Mouse (Mus musculus): ENCODE results near the gene Rela.
"Not testable (repeated sequence)": the region's sequence is repeated elsewhere in the genome, so short reads cannot be mapped to it uniquely, and the experiment has no call there.

Gene Rela

DNA sequence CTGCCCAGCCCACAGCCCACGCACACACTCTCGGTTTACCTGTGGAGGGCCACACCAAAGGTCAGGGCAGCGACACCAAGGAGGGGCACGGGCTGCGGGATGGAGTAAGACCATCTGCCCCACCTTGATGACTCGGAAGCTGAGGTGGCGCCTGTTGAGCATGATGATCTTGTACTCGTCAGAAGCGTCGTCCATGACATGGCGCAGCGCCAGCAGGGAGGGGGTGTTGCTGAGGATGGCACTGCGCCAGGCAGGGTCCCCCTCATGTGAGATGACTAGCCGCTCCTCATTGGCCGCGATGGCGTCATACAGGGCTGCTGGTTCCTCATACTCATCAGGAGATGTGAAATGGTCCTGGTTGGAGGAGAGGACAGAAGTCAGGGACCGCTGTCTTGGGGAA is 29.1 kb downstream of the Rela start:
- no peak for DNase-seq

DNA sequence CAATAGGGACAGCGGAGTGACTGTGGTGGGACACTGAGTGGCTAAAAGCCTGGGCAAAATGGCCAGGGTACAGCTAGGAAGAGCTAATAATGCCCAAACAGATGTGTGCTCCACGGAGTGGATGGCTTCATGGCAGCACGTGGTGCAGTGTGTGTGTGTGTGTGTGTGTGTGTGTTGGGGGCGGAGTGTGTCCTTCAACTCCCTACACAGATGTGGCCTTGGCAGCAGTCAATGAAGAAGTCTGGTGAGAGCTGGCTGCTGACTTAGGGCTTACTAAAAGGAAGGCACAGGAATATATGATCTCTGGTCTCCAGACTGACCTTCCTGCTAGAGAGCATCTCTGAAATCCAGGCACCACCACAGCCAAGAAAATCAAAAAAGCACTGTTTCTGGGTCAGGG is 31.1 kb downstream of the Rela start:
- no peak for DNase-seq

DNA sequence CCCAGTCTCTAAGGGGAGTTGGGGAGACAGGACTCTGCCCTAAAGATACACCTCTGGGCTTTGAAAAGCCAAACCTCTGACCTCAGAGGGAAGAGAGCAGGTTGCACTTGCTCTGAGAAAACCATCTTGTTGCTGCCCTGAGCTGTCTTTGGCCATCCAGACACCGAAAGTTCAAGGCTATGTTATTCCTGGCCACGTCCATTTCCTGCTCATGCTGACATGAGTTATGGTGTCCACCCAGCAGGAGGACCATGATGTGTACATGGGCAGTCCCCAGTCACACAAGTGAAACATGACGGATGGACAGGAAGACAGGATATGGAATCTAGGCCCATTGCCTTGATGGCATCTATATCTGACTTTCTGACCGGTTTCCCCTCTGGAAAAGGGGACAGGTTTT is 43.1 kb downstream of the Rela start:
- peak; percentile 41 to 68 for DNase-seq

DNA sequence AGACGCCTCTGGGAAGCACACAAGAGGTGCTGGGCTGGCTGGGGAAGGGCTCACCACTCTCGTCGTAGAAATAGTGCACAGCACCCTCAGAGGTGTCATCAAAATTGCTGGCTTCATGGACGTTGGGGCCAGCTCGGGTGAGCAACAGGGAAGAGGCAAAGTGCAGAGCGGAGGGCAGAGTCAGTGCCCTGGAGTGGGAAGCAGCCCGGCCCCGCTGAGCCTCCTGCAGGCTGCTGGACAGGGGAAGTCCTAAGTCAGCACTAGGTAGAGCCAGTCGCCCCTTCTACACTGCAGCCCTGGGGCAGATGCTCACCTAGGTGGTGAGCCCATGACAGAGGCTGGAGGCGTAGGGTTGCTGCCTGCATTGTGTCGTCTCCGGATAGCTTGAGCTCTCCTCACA is 47.0 kb downstream of the Rela start:
- peak; percentile 40 to 77 for DNase-seq

DNA sequence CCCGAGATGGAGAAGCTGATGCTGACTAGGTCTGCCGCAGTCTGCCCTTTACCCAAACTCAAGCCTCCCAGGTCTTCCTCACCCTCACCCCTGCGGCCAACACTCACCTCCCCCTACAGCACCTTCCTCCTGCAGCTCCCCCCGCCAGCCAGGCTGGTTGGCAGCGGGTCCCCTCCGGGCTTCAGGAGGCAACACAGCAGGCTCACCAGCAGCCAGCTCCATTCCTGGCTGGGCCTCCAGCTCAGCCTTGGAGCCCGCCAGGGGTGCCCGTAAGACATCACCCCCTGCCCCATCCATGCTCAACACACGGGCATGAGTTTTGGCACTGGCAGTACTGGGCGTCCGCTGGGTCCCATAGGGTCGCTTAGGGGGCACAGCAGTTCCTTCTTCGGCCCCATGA is 47.7 kb downstream of the Rela start:
- DNase-seq: no peak

DNA sequence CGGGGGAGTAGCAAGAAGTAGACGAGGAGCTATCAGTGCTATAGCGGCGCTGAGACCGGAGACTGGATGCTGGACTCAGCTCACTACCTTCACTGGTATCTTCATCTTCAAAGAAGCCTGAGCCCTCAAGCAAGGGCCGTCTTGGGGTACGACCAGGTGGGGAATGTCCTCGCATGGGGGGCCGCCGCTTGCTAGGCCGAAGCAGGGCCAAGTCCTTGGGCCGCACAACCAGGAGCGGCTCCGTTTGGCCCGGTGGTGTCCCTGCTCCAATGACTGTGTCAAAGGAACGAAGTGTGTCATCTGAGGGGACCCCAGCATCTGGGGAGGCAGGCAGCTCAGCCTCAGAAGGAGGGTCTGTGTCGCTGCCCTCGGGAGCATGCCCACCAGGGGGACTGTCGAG is 48.1 kb downstream of the Rela start:
- DNase-seq: no peak

DNA sequence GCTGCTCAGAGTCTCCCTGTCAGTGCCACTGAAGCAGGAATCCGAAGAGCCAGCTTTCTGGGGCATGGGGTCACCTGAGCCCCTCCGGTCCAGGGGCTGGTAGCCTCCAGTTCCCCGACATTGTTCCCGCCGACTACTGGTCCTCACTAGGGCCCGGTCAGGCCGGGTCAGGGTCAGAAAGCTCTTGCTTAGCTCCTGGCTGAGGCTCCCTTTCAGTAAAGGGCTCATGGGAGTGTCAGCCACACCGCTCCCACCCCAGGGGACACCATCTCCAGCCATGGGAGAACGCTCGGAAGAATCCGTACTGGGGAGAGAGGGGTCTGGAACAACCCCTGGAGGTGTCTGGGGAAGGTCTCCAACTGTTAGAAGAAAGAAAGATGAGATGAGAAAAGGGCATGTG is 48.6 kb downstream of the Rela start:
- DNase-seq: no peak

DNA sequence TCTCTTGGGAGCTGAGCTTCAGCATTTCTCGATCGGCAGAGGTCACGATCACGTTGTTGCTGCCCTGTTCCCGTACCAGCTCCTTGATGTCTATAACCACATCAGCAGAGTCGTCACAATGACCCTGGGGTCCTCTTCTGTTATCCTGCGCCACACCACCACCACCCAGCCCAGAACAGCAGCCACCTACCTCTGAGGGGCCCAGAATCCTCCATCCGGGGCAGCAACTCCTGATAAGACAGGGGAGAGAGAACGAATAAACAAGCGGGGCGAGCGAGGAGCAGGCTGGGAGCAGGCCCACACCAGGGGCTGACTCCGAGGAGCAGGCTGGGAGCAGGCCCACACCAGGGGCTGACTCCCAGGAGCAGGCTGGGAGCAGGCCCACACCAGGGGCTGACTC is 49.2 kb downstream of the Rela start:
- DNase-seq: no peak

DNA sequence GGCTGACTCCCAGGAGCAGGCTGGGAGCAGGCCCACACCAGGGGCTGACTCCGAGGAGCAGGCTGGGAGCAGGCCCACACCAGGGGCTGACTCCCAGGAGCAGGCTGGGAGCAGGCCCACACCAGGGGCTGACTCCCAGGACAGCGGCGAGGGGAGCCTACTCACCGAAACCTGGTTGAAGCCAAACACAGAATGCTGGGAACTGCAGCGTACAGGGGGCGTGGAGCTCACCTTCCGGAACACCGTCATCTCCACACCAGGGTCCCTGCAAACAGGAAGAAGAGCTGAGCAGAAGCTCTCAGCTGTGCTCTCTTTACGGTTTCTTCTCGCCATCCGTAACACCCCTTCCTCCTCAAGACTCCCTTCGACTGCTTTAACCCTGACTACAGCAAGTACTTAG is 49.7 kb downstream of the Rela start:
- not testable (repeated sequence) for DNase-seq

DNA sequence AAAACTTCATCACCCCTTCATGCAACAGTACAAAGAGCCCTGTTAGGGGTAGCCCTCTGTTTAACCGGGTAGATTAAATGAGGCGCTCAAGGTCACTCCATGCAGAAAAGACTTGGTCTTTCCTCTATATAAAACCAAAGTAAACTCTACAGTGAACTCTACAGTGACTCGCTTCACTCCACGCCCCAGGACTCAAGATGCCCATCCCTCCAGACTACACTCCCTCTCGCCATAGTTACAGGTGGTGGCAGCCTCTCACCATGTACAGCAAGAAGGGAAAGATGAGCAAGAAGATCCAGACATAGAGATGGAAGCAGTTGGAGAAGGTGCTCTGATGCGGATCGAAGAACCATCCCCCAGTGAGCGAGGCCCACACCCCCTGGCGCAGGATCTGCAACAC is 50.5 kb downstream of the Rela start:
- no peak for DNase-seq

DNA sequence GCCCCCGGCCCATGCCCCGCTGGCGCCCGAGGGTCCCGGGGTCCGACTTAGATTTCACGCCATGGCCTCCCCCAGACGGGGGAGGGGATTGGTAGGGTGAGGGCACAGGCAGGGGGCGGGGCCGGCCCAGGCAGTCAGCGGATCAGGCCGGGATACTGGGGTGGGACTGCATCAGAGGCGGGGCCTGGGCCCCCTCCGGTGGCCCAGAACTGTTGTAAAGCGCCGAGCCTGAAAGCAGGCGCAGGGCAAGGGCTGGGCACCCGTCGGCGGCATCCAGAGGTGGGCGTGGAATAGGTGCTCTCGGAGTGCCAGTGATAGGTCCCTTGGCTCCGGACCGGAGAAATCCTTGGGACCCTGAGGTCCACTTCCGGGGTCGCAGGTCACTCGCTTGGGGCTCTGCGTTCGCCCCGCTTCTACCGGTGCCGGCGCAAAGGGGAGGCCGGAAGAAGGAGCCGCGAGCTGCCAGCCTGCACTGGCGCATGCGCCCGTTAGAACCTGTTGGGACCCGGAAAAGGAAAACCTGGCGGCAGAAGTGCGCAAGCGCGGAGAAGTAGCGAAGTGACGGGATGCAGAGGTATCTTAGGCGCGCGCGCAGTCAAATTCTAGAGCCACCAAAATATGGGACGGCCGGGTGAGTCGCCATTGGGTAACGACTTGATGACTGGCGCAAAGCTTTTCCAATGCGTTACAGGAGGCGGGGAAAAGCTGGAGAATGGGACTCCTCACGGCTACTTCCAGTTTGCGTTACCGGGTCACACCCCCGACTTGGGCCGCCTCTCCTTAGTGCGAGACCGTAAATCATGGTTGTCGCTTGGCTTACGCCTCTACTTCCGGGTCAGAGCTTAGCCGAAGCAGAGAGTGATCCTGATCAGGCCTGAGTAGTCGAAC is 51.2 kb downstream of the Rela start, which contains the start of the genes Map3k11 and Pcnx3:
TSS of gene Map3k11 (plus strand) at position 543 of the 888 bp plus-strand sequence.
TSS of gene Pcnx3 (minus strand) at position 709 of the 888 bp plus-strand sequence.
- peak; percentile 99 for DNase-seq

DNA sequence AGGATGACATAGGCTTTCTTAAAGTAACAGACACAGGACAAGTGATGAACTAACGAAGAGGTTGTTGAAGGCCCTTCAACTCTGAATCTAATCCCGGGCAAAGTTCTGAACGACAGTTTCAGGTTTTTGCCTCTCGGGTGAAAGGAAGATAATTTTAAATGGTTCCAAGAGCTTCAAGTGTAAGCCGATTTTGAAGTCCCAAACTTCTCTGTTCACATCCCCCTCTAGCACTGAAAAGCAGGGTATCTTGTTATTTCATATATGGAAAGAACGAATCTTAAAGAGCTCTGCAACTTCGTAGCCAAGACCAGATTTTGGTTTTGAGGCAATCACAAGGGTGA is 51.8 kb downstream of the Rela start:
- DNase-seq: no peak

DNA sequence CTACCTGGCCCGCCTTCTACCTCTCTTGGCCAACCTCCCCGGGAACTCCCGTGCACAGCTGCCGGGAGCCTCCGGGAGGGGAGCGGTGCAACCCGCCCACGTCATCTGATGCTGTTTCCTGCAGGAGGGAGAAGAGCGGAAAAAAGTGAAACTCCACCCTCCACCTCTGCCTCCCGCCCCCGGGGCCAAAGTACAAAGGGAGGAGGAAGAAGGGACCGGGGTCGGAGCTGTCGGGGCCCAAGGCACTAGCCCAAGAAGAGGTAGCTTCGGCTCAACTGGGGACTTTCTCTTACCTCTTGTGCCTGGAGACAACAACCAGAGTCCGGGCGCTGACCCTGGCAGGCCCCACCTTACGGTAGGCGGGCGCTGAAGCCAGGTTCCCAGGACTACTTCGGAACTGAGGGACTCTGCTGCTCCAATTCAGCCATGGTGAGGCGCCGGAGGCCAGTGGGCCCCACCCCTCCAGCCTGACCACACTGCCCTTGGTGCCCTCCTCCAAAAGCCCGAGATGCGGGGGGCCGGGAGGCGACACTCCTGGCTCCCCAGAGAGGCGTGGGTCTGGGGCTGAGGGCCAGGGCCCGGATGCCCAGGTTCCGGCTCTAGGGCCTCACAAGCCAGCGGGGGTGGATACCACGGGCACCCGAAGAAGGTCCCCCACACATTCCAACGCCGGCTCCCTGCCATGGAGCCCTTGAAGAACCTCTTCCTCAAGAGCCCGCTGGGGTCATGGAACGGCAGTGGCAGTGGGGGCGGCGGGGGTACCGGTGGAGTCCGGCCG is 52.5 kb downstream of the Rela start:
- peak; percentile 92 to 97 for DNase-seq

DNA sequence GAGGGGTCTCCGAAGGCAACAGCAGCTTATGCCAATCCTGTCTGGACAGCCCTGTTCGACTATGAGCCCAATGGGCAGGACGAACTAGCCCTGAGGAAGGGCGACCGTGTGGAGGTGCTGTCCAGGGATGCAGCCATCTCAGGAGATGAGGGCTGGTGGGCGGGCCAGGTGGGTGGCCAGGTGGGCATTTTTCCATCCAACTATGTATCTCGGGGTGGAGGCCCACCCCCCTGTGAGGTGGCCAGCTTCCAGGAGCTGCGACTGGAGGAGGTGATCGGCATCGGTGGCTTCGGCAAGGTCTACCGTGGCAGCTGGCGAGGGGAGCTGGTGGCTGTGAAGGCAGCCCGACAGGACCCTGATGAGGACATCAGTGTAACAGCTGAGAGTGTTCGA is 53.1 kb downstream of the Rela start:
- DNase-seq: peak in 1 of 2 experiments; percentile 70

DNA sequence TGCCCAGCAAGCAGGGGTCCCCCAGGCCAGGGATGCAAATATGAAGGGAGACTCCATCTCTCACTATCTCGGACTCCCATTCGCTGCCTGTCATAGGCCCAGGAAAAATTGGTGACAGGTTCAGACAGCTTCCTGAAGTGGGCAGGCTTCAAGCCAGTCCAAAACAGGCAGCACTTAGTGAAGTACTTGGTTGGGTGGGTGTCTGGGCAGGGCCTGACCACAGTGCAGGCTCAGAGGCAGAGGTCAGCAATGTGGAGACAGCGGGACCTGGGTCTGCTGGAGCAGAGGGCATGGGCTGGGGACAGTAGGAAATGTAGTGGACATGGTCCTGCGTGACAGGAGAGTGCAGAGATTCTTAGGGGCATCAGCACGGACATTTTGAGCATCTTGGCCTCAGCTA is 54.3 kb downstream of the Rela start:
- DNase-seq: no peak

DNA sequence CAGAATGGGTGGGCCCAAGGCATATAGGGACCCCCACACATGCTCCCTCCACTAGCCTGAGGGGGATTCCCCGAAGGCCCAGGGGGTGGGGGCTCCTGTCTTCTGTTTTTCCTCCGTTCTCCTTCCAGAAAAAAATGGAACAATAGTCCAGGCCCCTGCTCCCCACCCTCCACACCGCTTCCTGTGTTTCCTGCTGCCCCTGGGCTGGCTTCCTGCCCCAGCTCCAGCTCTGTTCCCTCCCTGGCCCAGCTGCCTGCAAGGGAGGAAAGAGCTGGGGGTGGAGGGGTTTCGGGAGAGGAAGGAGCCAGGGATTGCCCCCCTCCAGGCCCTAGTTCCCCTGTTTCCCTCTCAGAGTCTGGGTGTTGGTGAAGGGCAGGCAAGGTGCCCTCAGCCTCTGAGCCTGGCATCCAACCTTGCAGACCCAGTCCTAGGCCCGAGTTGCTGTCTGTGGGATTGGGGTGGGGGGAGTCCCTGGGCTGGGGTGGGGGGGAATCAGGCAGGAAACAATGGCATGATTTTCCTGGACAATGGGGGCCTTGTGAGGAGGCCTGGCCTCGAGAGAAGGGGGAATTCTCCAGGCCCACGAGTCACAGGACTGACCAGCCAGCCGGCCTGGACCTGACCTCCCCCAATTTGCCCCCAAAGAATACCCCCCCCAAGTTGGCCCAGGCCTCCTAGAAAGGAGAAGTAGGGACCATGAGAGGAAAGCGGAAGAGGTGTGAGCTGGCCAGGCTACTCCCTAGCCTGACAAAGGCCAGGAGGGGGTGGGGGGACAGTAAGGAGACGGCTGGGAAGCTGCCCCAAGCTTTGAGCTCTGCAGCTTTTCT is 55.0 kb downstream of the Rela start:
- peak; percentile 72 to 90 for DNase-seq

DNA sequence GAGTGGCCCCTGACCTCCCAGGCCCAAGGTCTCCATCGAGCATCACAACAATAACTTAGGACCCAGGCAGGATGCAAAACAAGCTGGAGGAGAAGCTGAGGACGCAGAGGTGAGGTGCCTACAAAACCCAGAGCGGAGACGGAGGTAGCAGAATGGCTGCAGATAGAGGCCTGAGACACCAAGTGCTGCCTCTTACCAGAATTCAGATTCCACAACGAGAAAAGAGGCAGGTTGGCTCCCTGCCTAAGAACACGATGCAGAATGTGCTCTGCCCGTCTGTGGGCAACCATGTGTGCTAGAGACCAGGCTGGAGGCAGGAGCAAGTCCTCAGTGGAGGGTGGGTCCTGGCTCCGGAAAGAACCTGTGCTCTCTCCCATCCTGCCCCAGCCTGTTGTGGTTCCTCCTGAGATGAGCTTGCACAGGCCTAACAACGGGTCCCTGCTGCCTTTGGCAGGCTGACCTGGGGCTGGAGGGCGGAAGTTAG is 55.7 kb downstream of the Rela start:
- DNase-seq: peak; percentile 48 to 67

DNA sequence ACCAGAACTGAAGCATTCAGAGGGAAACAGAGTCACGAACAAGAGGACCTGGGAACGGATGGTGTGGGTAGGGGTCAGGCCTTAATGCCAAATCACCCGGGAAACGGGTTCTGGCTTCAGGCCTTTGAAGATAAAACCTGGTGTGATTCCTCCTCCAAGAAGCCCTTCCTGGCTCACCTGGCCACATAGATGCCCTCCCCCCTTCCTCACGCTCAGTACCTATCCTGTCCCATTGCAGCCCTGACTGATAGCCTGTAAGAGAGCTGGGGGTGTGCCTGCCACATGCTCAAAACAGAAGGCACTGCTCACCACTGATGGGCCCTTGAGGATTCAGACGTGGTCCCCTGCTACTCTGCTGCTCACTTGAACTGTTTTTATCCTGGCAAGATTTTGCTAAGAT is 56.5 kb downstream of the Rela start:
- no peak for DNase-seq

DNA sequence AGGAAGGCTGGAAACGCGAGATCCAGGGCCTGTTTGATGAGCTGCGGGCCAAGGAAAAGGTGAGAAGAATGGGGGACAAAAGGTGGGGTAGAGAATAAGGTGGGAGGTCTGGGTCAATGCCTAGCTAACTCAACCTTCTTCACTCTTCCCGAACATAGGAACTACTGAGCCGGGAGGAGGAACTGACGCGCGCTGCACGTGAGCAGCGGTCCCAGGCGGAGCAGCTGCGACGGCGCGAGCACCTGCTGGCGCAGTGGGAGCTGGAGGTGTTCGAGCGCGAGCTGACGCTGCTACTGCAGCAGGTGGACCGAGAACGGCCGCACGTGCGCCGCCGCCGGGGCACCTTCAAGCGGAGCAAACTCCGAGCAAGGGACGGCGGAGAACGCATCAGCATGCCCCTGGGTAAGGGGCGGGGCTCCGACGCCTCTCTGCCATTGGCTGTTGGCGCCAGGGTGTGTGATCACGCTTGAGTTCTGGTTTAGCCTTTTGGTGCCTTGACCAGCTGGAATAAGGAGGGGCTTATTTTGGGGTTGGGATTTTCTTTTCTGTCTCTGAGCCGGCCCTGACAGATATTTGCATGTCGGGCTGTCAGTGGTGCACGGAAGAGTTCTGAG is 58.7 kb downstream of the Rela start:
- DNase-seq: no peak

Measured in kidney, postnatal 25 days (tissue).